Mouse (Mus musculus) lung, embryonic 14.5 days (tissue): ENCODE measurements around the gene Stxbp2. TPM values are rescaled to one million over a fixed set of nuclear protein-coding genes. Genes with fewer than 3 reads are reported as not detected.

ENCODE experiments used
- ATAC-seq: fragments of 200-750 bp; cut with Nextera tagmentation; 2 replicates; pipeline ENCODE4 v1.8.0; 2017; ENCODE audit warnings: mild to moderate bottlenecking, moderate TSS enrichment, moderate library complexity; ENCODE audit not compliant: insufficient read depth
- DNase-seq: peaks from one replicate; pipeline ENCODE4 v3.0.0-alpha.2; 2015
- H3K27ac ChIP-seq: fragments of 300-500 bp; sonication (generic); 2 replicates; pipeline ENCODE4 v1.5.1; 2014; ENCODE audit warnings: low read depth, mild to moderate bottlenecking, moderate library complexity
- H3K27me3 ChIP-seq: fragments of 300-500 bp; sonication (generic); 2 replicates; pipeline ENCODE4 v1.6.1; 2014; ENCODE audit warnings: low read length, control low read depth; ENCODE audit not compliant: insufficient read depth
- H3K36me3 ChIP-seq: fragments of 300-500 bp; sonication (generic); 2 replicates; pipeline ENCODE4 v1.6.1; 2014; ENCODE audit warnings: control low read depth; ENCODE audit not compliant: insufficient read depth
- H3K4me1 ChIP-seq: fragments of 300-500 bp; sonication (generic); 2 replicates; pipeline ENCODE4 v1.6.1; 2014; ENCODE audit warnings: antibody characterized with exemption, control low read depth; ENCODE audit not compliant: insufficient read depth
- H3K4me2 ChIP-seq: fragments of 300-500 bp; sonication (generic); 2 replicates; pipeline ENCODE4 v1.6.1; 2014; ENCODE audit warnings: mild to moderate bottlenecking
- H3K4me3 ChIP-seq: fragments of 300-500 bp; sonication (generic); 2 replicates; pipeline ENCODE4 v1.5.1; 2014; ENCODE audit warnings: low read depth, low read length
- H3K9ac ChIP-seq: fragments of 300-500 bp; sonication (generic); 2 replicates; pipeline ENCODE4 v1.6.1; 2014
- H3K9me3 ChIP-seq: fragments of 300-500 bp; sonication (generic); 2 replicates; pipeline ENCODE4 v1.6.1; 2016; ENCODE audit warnings: low read depth, low read length, control low read depth
- CTCF ChIP-seq: IDR thresholded peaks from 2 replicates; pipeline ENCODE4 v1.5.1; 2016; ENCODE audit warnings: antibody characterized with exemption, low read depth
- whole genome bisulfite sequencing: fragments of 180-500 bp; shearing (Covaris S2); extraction: QIAGEN DNeasy Blood & Tissue Kit; methylation state at CpG from one replicate; pipeline ENCODE4 v1.1.7; 2014; 5-methylcytosine and 5-hydroxymethylcytosine counted together
- polyA plus RNA-seq: library from polyadenylated mRNA; unstranded; fragments of >200 nt; fragmentation: Nextera tagmentation; extraction: Ambion mirVana; gene quantifications from 2 replicates; pipeline ENCODE4 v1.2.1, GENCODE M21; 2014

Stxbp2 gene
- polyA plus RNA-seq, 1 experiment from 2014 or later: 64.0 TPM

DNA sequence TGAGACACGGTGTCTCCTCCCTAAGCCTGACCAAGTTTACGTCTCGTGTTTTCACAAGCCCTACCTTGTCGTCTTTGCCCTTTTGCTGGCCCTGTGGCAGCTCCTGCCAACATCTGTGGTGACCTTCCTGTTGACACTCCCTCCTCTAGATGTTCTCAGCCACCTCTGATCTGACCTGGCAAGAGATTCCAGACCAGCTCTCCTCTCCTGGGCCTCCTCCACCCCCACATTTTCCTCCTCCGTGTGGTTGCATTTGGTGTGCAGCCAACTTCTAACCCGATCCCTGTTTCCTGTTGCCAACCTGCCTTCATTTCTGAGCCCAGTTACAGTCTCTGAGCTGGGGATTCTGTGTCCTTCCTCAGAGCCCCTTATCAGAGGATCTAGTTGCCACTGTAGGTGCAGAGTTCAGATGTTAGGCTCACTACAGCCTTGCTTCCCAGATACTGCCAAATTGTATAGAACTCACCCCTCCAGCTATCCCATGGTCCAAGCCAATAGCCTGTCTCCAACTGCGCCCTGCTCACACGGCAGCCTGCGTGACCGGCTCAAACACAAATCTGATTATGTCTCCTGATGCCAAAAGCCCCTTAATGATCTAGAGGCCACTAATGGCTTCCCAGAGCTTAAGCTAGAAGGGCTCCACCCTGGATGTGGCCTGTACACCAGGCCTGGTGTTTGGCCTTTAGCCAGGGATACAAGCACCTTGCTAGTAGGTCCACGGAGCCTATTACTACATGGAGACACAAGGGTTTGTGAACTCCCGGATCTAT, 21.5 kb upstream of the Stxbp2 start:
- TF ChIP-seq CTCF: no peak
- H3K9ac ChIP-seq: no peak overlapping the region; the same call in 1 of the 2 replicates
- H3K4me1 ChIP-seq: no peaks in the 10 kb centered on the region
- no peak overlapping the region for H3K27ac ChIP-seq
- ATAC-seq (no peak), DNase-seq (no peak)
- 72% methylated on average over 12 of the region's 12 CpGs for WGBS
- no peak overlapping the region for H3K4me2 ChIP-seq
- H3K27me3 ChIP-seq: no peaks in the 10 kb centered on the region
- no peak overlapping the region for H3K4me3 ChIP-seq
- H3K9me3 ChIP-seq: no peaks in the 10 kb centered on the region
- H3K36me3 ChIP-seq: peaks cover 69% of the 10 kb centered on the region

DNA sequence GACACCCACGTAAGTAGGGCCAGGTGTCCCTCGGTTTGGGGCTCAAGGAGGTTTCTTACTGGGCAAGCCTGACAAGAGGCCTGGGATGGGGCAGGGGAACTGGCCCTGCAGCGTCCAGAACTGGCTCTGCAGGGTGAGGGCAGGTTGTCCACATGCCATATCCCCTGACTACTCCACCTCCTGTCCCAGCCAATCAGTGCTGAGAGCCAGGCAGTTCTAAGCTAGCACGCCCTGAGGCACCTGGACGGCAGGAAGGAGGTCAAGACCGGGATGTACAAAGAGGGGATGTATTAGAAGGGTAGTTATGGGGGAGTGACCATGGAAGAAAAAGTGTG, 21.0 kb upstream of the Stxbp2 start:
- WGBS: 72% methylated on average over 6 of the region's 6 CpGs
- H3K27ac ChIP-seq: no peak overlapping the region
- H3K4me1 ChIP-seq: no peaks in the 10 kb centered on the region
- no peak overlapping the region for H3K4me3 ChIP-seq
- DNase-seq: no peak
- no peak overlapping the region for H3K4me2 ChIP-seq
- ATAC-seq: no peak
- H3K27me3 ChIP-seq: no peaks in the 10 kb centered on the region
- no peak for TF ChIP-seq CTCF
- H3K36me3 ChIP-seq: peaks cover 74% of the 10 kb centered on the region
- no peak overlapping the region for H3K9ac ChIP-seq
- H3K9me3 ChIP-seq: no peaks in the 10 kb centered on the region

DNA sequence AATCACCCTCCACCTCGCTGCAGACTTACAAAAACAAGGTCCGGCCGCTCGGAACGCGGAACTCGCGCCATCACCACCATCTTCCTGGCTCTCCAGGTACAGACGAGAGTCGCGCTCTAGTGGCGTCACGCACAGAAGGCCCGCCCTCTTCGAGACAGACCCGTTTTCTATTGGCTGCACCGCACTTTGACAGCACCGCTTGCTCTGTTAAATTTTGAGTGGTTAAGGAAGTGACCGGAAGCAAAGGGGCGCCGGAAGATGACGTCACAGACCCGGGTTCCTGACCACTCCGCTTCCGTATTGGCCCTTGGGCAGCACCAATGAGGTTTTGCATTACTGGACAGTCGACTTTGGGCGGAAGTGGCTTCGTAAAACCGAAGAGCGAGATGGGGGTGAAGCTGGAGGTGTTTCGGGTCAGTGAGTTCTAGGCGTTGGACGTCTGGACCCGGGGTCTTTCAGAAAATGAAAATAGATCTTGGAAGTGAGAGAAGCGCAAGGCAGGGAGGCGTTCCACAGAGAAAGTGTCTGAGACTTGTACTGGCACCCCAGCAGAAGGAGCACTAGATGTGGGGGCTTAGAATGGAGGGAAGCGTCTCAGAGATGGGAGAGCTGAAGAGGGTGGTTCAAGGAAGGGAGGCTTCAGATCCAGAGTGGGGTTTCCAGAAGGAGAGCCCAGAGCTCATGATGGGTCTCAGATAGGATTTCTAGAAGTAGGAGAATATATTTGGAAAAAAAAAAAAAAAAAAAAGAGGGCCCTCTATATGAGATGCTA, 9.4 kb upstream of the Stxbp2 start, which contains the start of the genes Xab2 and Pet100:
TSS of gene Xab2 (minus strand) at position 118 of the 772 bp plus-strand sequence.
TSS of gene Pet100 (plus strand) at position 350 of the 772 bp plus-strand sequence.
- peak; percentile 99 for ATAC-seq
- H3K4me3 ChIP-seq: peak within 1 kb of the TSS; percentile 87
- under 1% methylated on average over 37 of the region's 37 CpGs for WGBS
- no peak for TF ChIP-seq CTCF
- no peak within 1 kb of the TSS for H3K27ac ChIP-seq
- H3K27me3 ChIP-seq: no peaks in the 10 kb centered on the region
- H3K9ac ChIP-seq: peak within 1 kb of the TSS; percentile 73
- DNase-seq: peak; percentile 100
- H3K4me2 ChIP-seq: peak within 1 kb of the TSS; percentile 88
- H3K36me3 ChIP-seq: peaks cover 20% of the 10 kb centered on the region
- H3K4me1 ChIP-seq: peaks cover 3% of the 10 kb centered on the region; the same call in 1 of the 2 replicates
- H3K9me3 ChIP-seq: no peaks in the 10 kb centered on the region

DNA sequence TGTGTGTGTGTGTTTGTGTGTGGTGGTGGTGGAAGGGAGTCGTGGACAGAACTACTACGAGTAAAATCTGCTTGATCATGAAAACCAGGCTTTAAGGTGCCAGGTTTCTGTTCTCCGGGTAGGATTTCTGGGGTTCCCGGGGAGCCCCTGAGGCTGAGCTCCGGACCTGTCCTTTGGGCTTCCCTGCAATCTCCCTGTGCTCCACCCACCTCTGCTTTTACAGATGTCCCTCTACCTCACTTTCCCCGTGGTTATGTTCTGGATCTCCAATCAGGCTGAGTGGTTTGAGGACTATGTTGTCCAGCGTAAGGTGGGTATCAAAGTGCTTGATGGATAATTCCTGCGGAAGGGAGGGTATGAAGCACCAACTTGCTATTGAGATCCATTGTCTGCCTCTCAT, 8.6 kb upstream of the Stxbp2 start:
- no peak for TF ChIP-seq CTCF

DNA sequence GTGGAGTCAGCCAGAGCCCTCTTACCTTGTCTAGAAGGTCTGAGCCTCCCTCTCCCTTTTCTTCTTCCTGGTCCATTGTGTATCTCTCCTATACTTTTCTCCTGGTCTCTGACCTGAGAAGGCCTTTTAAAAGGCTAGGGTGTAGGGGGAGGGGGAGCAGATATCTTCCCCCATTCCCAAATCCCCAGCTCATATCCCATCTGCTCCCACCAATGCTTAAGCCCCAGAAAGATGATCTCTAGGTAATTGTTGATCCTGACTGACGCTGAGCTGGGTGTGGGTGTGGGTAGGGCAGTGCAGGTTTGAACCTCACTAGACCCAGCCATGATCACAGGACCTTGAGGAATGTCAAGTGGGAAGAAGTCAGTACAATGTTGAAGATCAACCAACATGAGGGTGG, 5.3 kb upstream of the Stxbp2 start, which contains the start of gene Pcp2:
TSS of gene Pcp2 (minus strand) at position 101 of the 400 bp plus-strand sequence.
- Histone ChIP-seq H3K27ac (no peak within 1 kb of the TSS), H3K4me2 (no peak within 1 kb of the TSS), H3K36me3 (no peaks in the 10 kb centered on the region), H3K4me3 (no peak within 1 kb of the TSS), H3K4me1 (no peaks in the 10 kb centered on the region), H3K9ac (no peak within 1 kb of the TSS), H3K9me3 (no peaks in the 10 kb centered on the region), H3K27me3 (0 out of 2 replicates have a peak, but pooled peaks cover 5% of the 10 kb centered on the region)
- ATAC-seq (no peak), DNase-seq (no peak)
- no peak for TF ChIP-seq CTCF
- 64% methylated on average over 1 of the region's 1 CpGs for WGBS

More for the DNA sequence above, 8.6 kb upstream of the Stxbp2 start:
- peaks cover 14% of the 10 kb centered on the region for H3K36me3 ChIP-seq
- H3K4me1 ChIP-seq: peaks cover 3% of the 10 kb centered on the region; the same call in 1 of the 2 replicates
- WGBS: 63% methylated on average over 8 of the region's 8 CpGs
- H3K4me3 ChIP-seq: peak overlapping the region; percentile 87
- H3K27ac ChIP-seq: no peak overlapping the region
- no peaks in the 10 kb centered on the region for H3K9me3 ChIP-seq
- DNase-seq (no peak), ATAC-seq (no peak)
- H3K9ac ChIP-seq: peak overlapping the region; percentile 55
- peak overlapping the region; percentile 69 for H3K4me2 ChIP-seq
- H3K27me3 ChIP-seq: no peaks in the 10 kb centered on the region

DNA sequence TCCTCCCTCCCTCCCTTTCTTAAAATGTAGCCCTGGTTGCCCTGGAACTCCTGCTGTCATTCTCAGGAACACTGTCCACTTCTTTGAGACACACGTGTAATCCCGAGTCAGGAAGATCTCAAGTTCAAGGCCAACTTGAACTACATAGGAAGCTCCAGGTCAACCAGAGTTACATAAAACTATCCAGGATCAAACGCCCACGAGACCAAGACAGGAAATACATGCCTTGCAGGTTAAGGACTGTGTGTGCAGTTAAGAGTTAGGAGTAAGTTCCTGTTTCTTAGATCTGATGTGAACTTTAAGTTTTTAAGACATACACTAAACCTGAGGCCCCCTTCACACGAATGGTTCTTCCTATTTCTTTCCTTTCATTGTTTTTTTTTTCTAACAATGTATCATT, 3.8 kb upstream of the Stxbp2 start:
- 45% methylated on average over 5 of the region's 5 CpGs for WGBS
- Histone ChIP-seq H3K4me1 (no peaks in the 10 kb centered on the region), H3K4me2 (no peak overlapping the region), H3K4me3 (no peak overlapping the region), H3K9me3 (no peaks in the 10 kb centered on the region), H3K9ac (no peak overlapping the region), H3K36me3 (no peaks in the 10 kb centered on the region), H3K27ac (no peak overlapping the region), H3K27me3 (0 out of 2 replicates have a peak, but pooled peaks cover 5% of the 10 kb centered on the region)
- ATAC-seq: no peak
- no peak for TF ChIP-seq CTCF
- DNase-seq: no peak

DNA sequence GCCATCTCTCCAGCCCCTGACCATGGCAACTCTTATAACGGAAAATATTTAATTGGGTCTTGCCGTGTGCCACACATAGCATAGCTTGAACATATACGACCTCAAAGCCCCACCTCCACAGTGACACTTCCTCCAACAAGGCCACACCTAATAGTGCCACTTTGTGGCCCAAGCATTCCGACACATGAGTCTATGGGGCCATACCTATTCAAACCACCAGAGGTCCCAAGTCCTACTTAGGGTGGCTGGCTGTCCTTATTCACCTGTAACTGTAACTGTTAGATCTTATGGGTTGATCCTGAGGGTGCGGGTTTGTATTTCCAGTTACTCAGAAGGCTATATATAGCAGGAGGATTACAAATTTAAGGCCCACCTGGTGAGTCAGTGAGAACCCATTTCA, 2.7 kb upstream of the Stxbp2 start:
- ATAC-seq (no peak), DNase-seq (peak; percentile 43)
- Histone ChIP-seq H3K27me3 (0 out of 2 replicates have a peak, but pooled peaks cover 5% of the 10 kb centered on the region), H3K36me3 (no peaks in the 10 kb centered on the region), H3K4me1 (no peaks in the 10 kb centered on the region), H3K9ac (no peak overlapping the region), H3K4me3 (no peak overlapping the region), H3K9me3 (no peaks in the 10 kb centered on the region), H3K27ac (no peak overlapping the region), H3K4me2 (no peak overlapping the region)
- peak; percentile 60 for TF ChIP-seq CTCF
- WGBS: 29% methylated on average over 5 of the region's 5 CpGs
